Mouse (Mus musculus): ENCODE data around the gene Olfr906. TPM values are rescaled to one million over a fixed set of nuclear protein-coding genes. Genes with fewer than 3 reads are reported as not detected.

Olfr906 gene
- polyA plus RNA-seq, 1 experiment from 2014 or later, result not detected

Other genes with a start within 250 kb of the Olfr906 start
- not detected in 2 replicates for gene Olfr143, start 234.3 kb upstream of the Olfr906 start, polyA plus RNA-seq (2015; fragmentation: Nextera tagmentation; extraction: Ambion mirVana)
- not detected in 2 replicates for gene Olfr895, start 219.2 kb upstream of the Olfr906 start, polyA plus RNA-seq (2015; fragmentation: Nextera tagmentation; extraction: Ambion mirVana)
- not detected in 2 replicates for gene Olfr896-ps1, start 196.0 kb upstream of the Olfr906 start, polyA plus RNA-seq (2015; fragmentation: Nextera tagmentation; extraction: Ambion mirVana)
- not detected in 2 replicates for gene Olfr25, start 158.0 kb upstream of the Olfr906 start, polyA plus RNA-seq (2015; fragmentation: Nextera tagmentation; extraction: Ambion mirVana)
- not detected in 2 replicates for gene Olfr898, start 138.7 kb upstream of the Olfr906 start, polyA plus RNA-seq (2015; fragmentation: Nextera tagmentation; extraction: Ambion mirVana)
- gene Olfr250, start 120.2 kb upstream of the Olfr906 start, polyA plus RNA-seq (2015; fragmentation: Nextera tagmentation; extraction: Ambion mirVana), result not detected in 2 replicates
- gene Olfr251, start 110.0 kb upstream of the Olfr906 start, polyA plus RNA-seq (2015; fragmentation: Nextera tagmentation; extraction: Ambion mirVana), result not detected in 2 replicates
- not detected in 2 replicates for gene Olfr147, start 85.4 kb upstream of the Olfr906 start, polyA plus RNA-seq (2015; fragmentation: Nextera tagmentation; extraction: Ambion mirVana)
- not detected in 2 replicates for gene Olfr901, start 57.6 kb upstream of the Olfr906 start, polyA plus RNA-seq (2015; fragmentation: Nextera tagmentation; extraction: Ambion mirVana)
- not detected in 2 replicates for gene Olfr902, start 39.4 kb upstream of the Olfr906 start, polyA plus RNA-seq (2015; fragmentation: Nextera tagmentation; extraction: Ambion mirVana)
- not detected in 2 replicates for gene Olfr904, start 23.9 kb upstream of the Olfr906 start, polyA plus RNA-seq (2015; fragmentation: Nextera tagmentation; extraction: Ambion mirVana)
- not detected in 2 replicates for gene Olfr905, start 16.0 kb upstream of the Olfr906 start, polyA plus RNA-seq (2015; fragmentation: Nextera tagmentation; extraction: Ambion mirVana)
- gene Olfr907, start 8.7 kb downstream of the Olfr906 start, polyA plus RNA-seq (2015; fragmentation: Nextera tagmentation; extraction: Ambion mirVana), result not detected in 2 replicates
- gene Olfr911-ps1, start 34.5 kb downstream of the Olfr906 start, polyA plus RNA-seq (2015; fragmentation: Nextera tagmentation; extraction: Ambion mirVana), result not detected in 2 replicates
- not detected in 2 replicates for gene Olfr910, start 50.8 kb downstream of the Olfr906 start, polyA plus RNA-seq (2015; fragmentation: Nextera tagmentation; extraction: Ambion mirVana)
- gene Olfr912, start 93.1 kb downstream of the Olfr906 start, polyA plus RNA-seq (2015; fragmentation: Nextera tagmentation; extraction: Ambion mirVana), result not detected in 2 replicates
- not detected in 2 replicates for gene Olfr913, start 105.7 kb downstream of the Olfr906 start, polyA plus RNA-seq (2015; fragmentation: Nextera tagmentation; extraction: Ambion mirVana)
- gene Olfr914, start 118.0 kb downstream of the Olfr906 start, polyA plus RNA-seq (2015; fragmentation: Nextera tagmentation; extraction: Ambion mirVana), result not detected in 2 replicates
- not detected in 2 replicates for gene Olfr916, start 172.8 kb downstream of the Olfr906 start, polyA plus RNA-seq (2015; fragmentation: Nextera tagmentation; extraction: Ambion mirVana)
- not detected in 2 replicates for gene Olfr917, start 178.8 kb downstream of the Olfr906 start, polyA plus RNA-seq (2015; fragmentation: Nextera tagmentation; extraction: Ambion mirVana)
- gene Olfr918, start 187.5 kb downstream of the Olfr906 start, polyA plus RNA-seq (2015; fragmentation: Nextera tagmentation; extraction: Ambion mirVana), result not detected in 2 replicates
- not detected in 2 replicates for gene Olfr919, start 216.6 kb downstream of the Olfr906 start, polyA plus RNA-seq (2015; fragmentation: Nextera tagmentation; extraction: Ambion mirVana)
- 6.0 and 6.2 TPM in 2 replicates for gene Vwa5a, start 231.2 kb downstream of the Olfr906 start, polyA plus RNA-seq (2015; fragmentation: Nextera tagmentation; extraction: Ambion mirVana)